Mouse (Mus musculus): Measurements from ENCODE around the gene Tmed4. TPM values are rescaled to one million over a fixed set of nuclear protein-coding genes. Genes with fewer than 3 reads are reported as not detected.
"Not testable (repeated sequence)": the region's sequence is repeated elsewhere in the genome, so short reads cannot be mapped to it uniquely, and the experiment has no call there.

Gene Tmed4
- polyA plus RNA-seq, 1 experiment: not detected

DNA sequence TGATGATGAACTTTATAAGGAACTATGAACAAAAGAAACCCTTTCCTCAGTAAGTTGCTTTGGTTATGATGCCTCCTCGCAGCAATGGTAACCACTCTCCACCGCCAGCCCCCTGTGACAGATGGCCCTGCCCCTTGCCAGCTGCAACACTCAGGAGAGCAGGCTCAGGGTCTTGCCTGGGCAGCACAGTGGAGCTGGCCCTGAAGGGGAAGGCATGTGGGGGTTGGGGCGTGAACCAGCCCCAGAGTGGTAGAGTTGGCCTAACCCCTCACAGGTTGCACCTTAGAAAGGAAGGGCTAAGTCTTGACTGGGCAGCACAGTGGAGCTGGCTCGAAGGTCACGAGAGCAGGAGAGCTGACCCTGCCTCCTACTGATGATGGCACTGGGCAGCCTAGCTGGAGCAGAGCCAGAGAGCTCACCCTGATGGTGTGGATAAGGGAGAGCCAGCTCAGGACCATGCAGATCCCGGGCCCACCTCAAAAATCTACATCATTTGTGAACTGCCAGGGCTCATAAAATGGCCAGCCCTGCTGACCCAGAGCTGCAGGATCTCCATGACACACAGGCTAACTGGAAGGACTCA lies 18.1 kb downstream of the Tmed4 start:
- Histone ChIP-seq H3K27ac (ENCODE audit: insufficient read depth, low read depth, low read length) (no peak overlapping the region), H3K4me3 (ENCODE audit: insufficient read depth, low read depth, low read length) (no peak overlapping the region), H3K4me1 (ENCODE audit: control insufficient read depth, insufficient read depth, low read length) (no peaks in the 10 kb centered on the region)
- TF ChIP-seq CTCF (IDR thresholded peaks at IDR 0.05; ENCODE audit: insufficient read depth, low read depth, low read length): no peak
- no peak for TF ChIP-seq POLR2A (IDR thresholded peaks at IDR 0.05; ENCODE audit: insufficient read depth, low read depth, low read length)
- 70% methylated on average over 6 of the region's 6 CpGs for WGBS

DNA sequence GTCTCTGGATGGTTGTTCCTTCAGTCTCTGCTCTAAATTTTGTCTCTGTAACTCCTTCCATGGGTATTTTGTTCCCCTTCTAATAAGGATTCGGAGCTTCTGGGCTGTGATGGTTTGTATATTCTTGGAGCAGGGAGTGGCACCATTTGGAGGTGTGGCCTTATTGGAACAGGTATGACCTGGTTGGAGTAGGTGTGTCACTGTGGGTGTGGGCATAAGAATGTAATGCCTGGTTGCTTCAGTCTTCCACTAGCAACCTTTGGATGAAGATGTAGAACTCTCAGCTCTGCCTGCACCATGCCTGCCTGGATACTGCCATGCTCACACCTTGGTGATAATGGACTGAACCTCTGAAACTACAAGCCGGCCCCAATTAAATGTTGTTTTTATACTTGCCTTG lies 20.1 kb downstream of the Tmed4 start:
- 88% methylated on average over 2 of the region's 2 CpGs for WGBS
- H3K4me3 ChIP-seq (ENCODE audit: insufficient read depth, low read depth, low read length); H3K4me1 ChIP-seq (ENCODE audit: control insufficient read depth, insufficient read depth, low read length); H3K27ac ChIP-seq (ENCODE audit: insufficient read depth, low read depth, low read length): not testable (repeated sequence)

DNA sequence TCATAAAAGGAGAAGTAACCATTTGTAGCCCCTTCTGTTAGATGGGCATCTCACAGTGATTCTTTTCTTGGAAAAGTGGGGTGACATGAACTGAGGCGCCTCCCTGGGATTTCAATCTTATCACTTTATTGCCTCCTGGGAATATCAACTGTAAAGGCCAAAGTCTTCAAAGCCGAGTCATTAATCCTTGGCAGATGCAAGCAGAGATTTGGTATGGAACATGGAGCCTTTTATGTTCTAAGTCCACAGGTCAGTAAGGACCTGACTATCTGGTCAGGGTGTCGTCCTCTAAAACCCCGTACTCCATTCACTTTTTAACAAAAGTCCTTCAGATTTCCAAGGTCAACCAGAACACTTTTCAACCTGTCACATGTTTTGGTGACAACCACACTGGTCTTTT lies 21.8 kb downstream of the Tmed4 start:
- H3K4me1 ChIP-seq (ENCODE audit: control insufficient read depth, insufficient read depth, low read length): no peaks in the 10 kb centered on the region
- WGBS: 89% methylated on average over 4 of the region's 4 CpGs
- no peak for TF ChIP-seq CTCF (IDR thresholded peaks at IDR 0.05; ENCODE audit: insufficient read depth, low read depth, low read length)
- H3K4me3 ChIP-seq (ENCODE audit: insufficient read depth, low read depth, low read length): no peak overlapping the region
- H3K27ac ChIP-seq (ENCODE audit: insufficient read depth, low read depth, low read length): no peak overlapping the region

DNA sequence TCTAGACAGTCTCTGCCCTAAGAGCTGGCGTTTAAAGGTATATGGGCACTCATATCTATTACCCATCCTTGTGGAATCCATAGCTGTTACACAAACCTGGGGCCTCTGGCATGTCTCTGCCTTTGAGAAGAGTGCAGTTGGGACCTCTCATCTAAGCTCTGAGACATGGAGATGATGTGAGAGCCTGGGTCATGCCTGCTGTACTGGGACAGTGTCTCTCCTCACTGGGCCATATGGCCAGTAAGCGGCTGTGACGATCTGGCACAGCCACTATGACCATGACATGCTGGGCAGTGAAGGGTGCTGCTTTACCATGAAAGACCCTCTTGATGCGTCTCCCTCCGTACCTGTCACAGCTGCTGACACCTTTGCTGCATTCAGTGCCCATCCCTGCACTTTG lies 22.4 kb downstream of the Tmed4 start:
- Histone ChIP-seq H3K4me3 (ENCODE audit: insufficient read depth, low read depth, low read length) (no peak overlapping the region), H3K4me1 (ENCODE audit: control insufficient read depth, insufficient read depth, low read length) (no peaks in the 10 kb centered on the region), H3K27ac (ENCODE audit: insufficient read depth, low read depth, low read length) (no peak overlapping the region)
- 92% methylated on average over 5 of the region's 5 CpGs for WGBS
- TF ChIP-seq CTCF (IDR thresholded peaks at IDR 0.05; ENCODE audit: insufficient read depth, low read depth, low read length): no peak
- TF ChIP-seq POLR2A (IDR thresholded peaks at IDR 0.05; ENCODE audit: insufficient read depth, low read depth, low read length): no peak

DNA sequence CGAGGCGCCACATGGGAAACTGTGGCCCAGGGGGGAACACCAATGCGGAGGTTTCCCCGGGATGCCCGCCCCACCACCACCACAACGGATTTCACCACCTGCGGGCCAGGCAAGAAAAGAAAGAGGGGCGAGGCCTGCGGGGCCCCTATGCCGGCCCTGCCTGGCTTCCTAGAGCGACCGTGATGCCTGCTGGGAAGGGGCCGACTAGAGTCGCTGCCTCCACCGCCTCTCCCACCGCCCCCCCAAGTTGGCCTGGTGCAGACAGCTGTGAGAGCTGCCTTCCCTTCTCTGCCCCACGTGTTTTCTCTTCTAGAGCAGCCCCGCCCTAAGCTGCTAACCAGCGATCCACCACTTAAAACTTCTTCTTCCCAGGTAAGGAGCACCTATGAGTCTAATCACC lies 30.0 kb downstream of the Tmed4 start:
- Histone ChIP-seq H3K4me3 (ENCODE audit: insufficient read depth, low read depth, low read length) (no peak overlapping the region), H3K4me1 (ENCODE audit: control insufficient read depth, insufficient read depth, low read length) (no peaks in the 10 kb centered on the region), H3K27ac (ENCODE audit: insufficient read depth, low read depth, low read length) (no peak overlapping the region)
- 46% methylated on average over 19 of the region's 19 CpGs for WGBS
- TF ChIP-seq CTCF (IDR thresholded peaks at IDR 0.05; ENCODE audit: insufficient read depth, low read depth, low read length): no peak
- no peak for TF ChIP-seq POLR2A (IDR thresholded peaks at IDR 0.05; ENCODE audit: insufficient read depth, low read depth, low read length)

DNA sequence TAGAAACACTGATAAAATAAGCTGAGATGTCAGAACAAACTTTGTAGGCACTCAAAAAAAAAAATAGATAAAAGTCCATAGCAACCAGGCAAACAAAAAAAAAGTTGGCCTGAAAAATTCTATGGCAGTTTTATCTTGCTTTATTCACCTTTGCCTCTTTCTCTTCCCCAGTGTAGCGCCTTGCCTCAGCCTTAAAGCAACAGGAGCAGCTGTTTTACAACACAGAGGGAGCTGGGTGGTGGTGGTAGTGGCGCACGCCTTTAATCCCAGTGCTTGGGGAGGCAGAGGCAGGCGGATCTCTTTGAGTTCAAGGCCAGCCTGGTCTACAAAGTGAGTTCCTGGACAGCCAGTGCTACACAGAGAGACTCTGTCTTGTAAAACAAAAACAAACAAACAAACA lies 41.6 kb downstream of the Tmed4 start:
- H3K4me3 ChIP-seq (ENCODE audit: insufficient read depth, low read depth, low read length): no peak overlapping the region
- no peak overlapping the region for H3K27ac ChIP-seq (ENCODE audit: insufficient read depth, low read depth, low read length)
- no peak for TF ChIP-seq CTCF (IDR thresholded peaks at IDR 0.05; ENCODE audit: insufficient read depth, low read depth, low read length)
- 91% methylated on average over 4 of the region's 4 CpGs for WGBS
- no peaks in the 10 kb centered on the region for H3K4me1 ChIP-seq (ENCODE audit: control insufficient read depth, insufficient read depth, low read length)

DNA sequence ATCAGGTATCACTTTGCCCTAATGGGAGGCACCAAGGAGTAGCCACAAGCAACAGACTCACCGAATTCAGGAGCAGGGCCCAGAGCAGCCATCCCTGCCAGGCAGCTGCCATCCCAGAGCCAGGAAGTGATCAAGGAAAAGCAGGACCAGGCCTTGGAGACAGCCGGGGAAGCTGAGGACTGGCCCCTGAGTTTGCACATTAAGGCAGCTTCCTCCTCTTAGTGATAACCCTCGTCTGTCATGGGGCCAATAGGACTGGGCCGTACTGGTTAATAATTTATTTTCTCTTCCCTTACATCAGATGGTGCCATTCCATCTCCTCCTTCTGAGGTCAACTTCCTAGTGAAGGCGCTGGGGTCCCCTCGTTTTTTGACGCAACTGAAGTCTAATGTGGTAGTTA lies 44.7 kb downstream of the Tmed4 start, which contains the start of gene Npc1l1:
Npc1l1 (minus strand) TSS at position 132 of the 400 bp plus-strand sequence.
- H3K4me1 ChIP-seq (ENCODE audit: control insufficient read depth, insufficient read depth, low read length): no peaks in the 10 kb centered on the region
- WGBS: 87% methylated on average over 7 of the region's 7 CpGs
- no peak for TF ChIP-seq CTCF (IDR thresholded peaks at IDR 0.05; ENCODE audit: insufficient read depth, low read depth, low read length)
- TF ChIP-seq POLR2A (IDR thresholded peaks at IDR 0.05; ENCODE audit: insufficient read depth, low read depth, low read length): no peak

DNA sequence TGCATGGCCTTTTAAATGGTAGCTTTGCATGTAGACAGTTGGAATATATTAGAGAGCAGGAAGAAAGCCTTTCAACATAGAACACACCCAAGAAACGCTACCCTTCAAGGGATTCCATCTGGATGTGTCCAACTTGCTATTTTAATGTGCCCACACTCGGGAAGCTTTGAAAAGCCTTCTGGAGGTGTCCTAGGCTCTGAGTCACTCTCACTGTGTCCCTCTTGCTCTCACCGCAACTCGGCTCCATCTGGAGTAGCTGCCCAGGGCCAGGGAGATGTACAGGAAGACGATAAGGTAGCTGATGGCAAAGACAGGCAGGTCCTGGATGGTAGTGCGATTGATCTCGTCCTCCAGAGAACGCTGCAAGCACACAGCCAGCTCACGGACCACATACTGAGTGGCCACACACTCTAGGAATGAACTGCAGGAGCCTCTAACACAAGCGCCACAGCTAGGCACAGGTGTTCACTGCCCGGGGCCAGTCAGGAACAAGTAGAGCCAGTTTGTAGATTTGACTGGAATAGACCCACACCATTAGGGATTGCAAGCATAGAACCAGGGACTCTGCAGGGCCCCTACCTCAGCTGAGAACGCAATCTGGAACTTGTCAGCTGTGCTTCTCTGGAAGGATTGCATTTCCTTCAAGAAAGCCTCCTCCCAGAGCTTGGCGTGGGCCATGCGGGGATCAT lies 50.0 kb downstream of the Tmed4 start:
- TF ChIP-seq POLR2A (IDR thresholded peaks at IDR 0.05; ENCODE audit: insufficient read depth, low read depth, low read length) (no peak), CTCF (IDR thresholded peaks at IDR 0.05; ENCODE audit: insufficient read depth, low read depth, low read length) (no peak)
- H3K4me3 ChIP-seq (ENCODE audit: insufficient read depth, low read depth, low read length): no peak overlapping the region
- 83% methylated on average over 14 of the region's 14 CpGs for WGBS
- peaks cover 2% of the 10 kb centered on the region; the same call in 1 of the 2 replicates for H3K4me1 ChIP-seq (ENCODE audit: control insufficient read depth, insufficient read depth, low read length)
- H3K27ac ChIP-seq (ENCODE audit: insufficient read depth, low read depth, low read length): no peak overlapping the region

More for the DNA sequence above, 44.7 kb downstream of the Tmed4 start, which contains the start of gene Npc1l1:
- no peak within 1 kb of the TSS for H3K27ac ChIP-seq (ENCODE audit: insufficient read depth, low read depth, low read length)
- H3K4me3 ChIP-seq (ENCODE audit: insufficient read depth, low read depth, low read length): no peak within 1 kb of the TSS

DNA sequence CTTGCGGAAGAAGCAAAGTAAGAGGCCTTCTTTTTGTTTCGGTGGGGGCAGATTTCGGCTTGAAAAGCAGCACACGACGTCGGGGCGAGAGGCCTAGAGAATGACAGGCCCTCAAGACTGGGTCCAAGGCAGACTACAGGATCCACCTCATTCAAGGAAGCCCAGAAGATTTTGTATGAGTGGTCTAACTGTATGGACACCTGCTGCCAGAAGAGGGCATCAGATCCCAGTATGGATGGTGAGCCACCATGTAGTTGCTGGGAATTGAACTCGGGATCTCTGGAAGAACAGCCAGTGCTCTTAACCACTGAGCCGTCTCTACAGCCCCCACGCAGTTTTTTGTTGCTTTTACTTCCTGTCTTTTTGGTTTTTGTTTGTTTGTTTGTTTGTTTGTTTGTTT lies 52.5 kb downstream of the Tmed4 start:
- TF ChIP-seq CTCF (IDR thresholded peaks at IDR 0.05; ENCODE audit: insufficient read depth, low read depth, low read length) (no peak), POLR2A (IDR thresholded peaks at IDR 0.05; ENCODE audit: insufficient read depth, low read depth, low read length) (no peak)
- H3K27ac ChIP-seq (ENCODE audit: insufficient read depth, low read depth, low read length): no peak overlapping the region
- no peak overlapping the region for H3K4me3 ChIP-seq (ENCODE audit: insufficient read depth, low read depth, low read length)
- WGBS: 92% methylated on average over 10 of the region's 10 CpGs
- H3K4me1 ChIP-seq (ENCODE audit: control insufficient read depth, insufficient read depth, low read length): peaks cover 2% of the 10 kb centered on the region; the same call in 1 of the 2 replicates

Other genes with a start within 250 kb of the Tmed4 start
- 150 and 183 TPM in 2 replicates for gene Camk2b, start 208.5 kb downstream of the Tmed4 start, polyA plus RNA-seq (2012; ENCODE audit: insufficient read depth, insufficient read length, low replicate concordance, missing spikeins)
- gene A730071L15Rik, start 74.8 kb downstream of the Tmed4 start, polyA plus RNA-seq (2012; ENCODE audit: insufficient read depth, insufficient read length, low replicate concordance, missing spikeins): not detected in 2 replicates
- gene Nudcd3, start 74.5 kb downstream of the Tmed4 start, polyA plus RNA-seq (2012; ENCODE audit: insufficient read depth, insufficient read length, low replicate concordance, missing spikeins): not detected in 2 replicates
- not detected in 2 replicates for gene Npc1l1, start 44.7 kb downstream of the Tmed4 start, polyA plus RNA-seq (2012; ENCODE audit: insufficient read depth, insufficient read length, low replicate concordance, missing spikeins)
- gene Ddx56, start 7.1 kb downstream of the Tmed4 start, polyA plus RNA-seq (2012; ENCODE audit: insufficient read depth, insufficient read length, low replicate concordance, missing spikeins): not detected in 2 replicates
- 123 and 426 TPM in 2 replicates for gene Ogdh, start 16.8 kb upstream of the Tmed4 start, polyA plus RNA-seq (2012; ENCODE audit: insufficient read depth, insufficient read length, low replicate concordance, missing spikeins)
- gene Zmiz2, start 114.2 kb upstream of the Tmed4 start, polyA plus RNA-seq (2012; ENCODE audit: insufficient read depth, insufficient read length, low replicate concordance, missing spikeins): not detected in 2 replicates
- 1,597 TPM in 1 of 2 replicates, not detected in the other for gene Ppia, start 140.6 kb upstream of the Tmed4 start, polyA plus RNA-seq (2012; ENCODE audit: insufficient read depth, insufficient read length, low replicate concordance, missing spikeins)
- gene H2afv, start 169.6 kb upstream of the Tmed4 start, polyA plus RNA-seq (2012; ENCODE audit: insufficient read depth, insufficient read length, low replicate concordance, missing spikeins): not detected in 2 replicates
- 146 and 170 TPM in 2 replicates for gene Purb, start 201.0 kb upstream of the Tmed4 start, polyA plus RNA-seq (2012; ENCODE audit: insufficient read depth, insufficient read length, low replicate concordance, missing spikeins)
- gene Myo1g, start 246.1 kb upstream of the Tmed4 start, polyA plus RNA-seq (2012; ENCODE audit: insufficient read depth, insufficient read length, low replicate concordance, missing spikeins): not detected in 2 replicates